Mouse (Mus musculus) hindbrain, embryonic 11.5 days (tissue): ENCODE results near the gene Rest. TPM values are rescaled to one million over a fixed set of nuclear protein-coding genes. Genes with fewer than 3 reads are reported as not detected.
A peak's percentile ranks its signal among the peaks of the same experiment; 100 is the strongest.

Source experiments
- ATAC-seq: fragments of 200-750 bp; cut with Nextera tagmentation; 2 replicates; pipeline ENCODE4 v1.8.0; 2017; ENCODE audit warnings: mild to moderate bottlenecking, moderate TSS enrichment, moderate library complexity; ENCODE audit not compliant: low FRiP score
- DNase-seq: peaks from one replicate; pipeline ENCODE4 v3.0.0-alpha.2; 2015; ENCODE audit warnings: low spot score
- H3K27ac ChIP-seq: fragments of 300-500 bp; sonication (generic); 2 replicates; pipeline ENCODE4 v1.5.1; 2014; ENCODE audit warnings: mild to moderate bottlenecking, low read depth, low read length
- H3K27me3 ChIP-seq: fragments of 300-500 bp; sonication (generic); 2 replicates; pipeline ENCODE4 v1.6.1; 2014; ENCODE audit warnings: mild to moderate bottlenecking, low read length, moderate library complexity, mixed read lengths; ENCODE audit not compliant: control insufficient read depth, insufficient read depth
- H3K36me3 ChIP-seq: fragments of 300-500 bp; sonication (generic); 2 replicates; pipeline ENCODE4 v1.6.1; 2014; ENCODE audit warnings: mild to moderate bottlenecking, low read length, moderate library complexity, mixed read lengths; ENCODE audit not compliant: control insufficient read depth, insufficient read depth
- H3K4me1 ChIP-seq: fragments of 300-500 bp; sonication (generic); replicated peaks from 2 replicates; pipeline ENCODE4 v1.6.1; 2014; ENCODE audit warnings: low read length, mixed read lengths; ENCODE audit not compliant: control insufficient read depth, insufficient read depth
- H3K4me2 ChIP-seq: fragments of 300-500 bp; sonication (generic); replicated peaks from 2 replicates; pipeline ENCODE4 v1.6.1; 2014; ENCODE audit warnings: mild to moderate bottlenecking, low read depth, low read length
- H3K4me3 ChIP-seq: fragments of 300-500 bp; sonication (generic); 2 replicates; pipeline ENCODE4 v1.5.1; 2014; ENCODE audit warnings: low read depth, low read length
- H3K9ac ChIP-seq: fragments of 300-500 bp; sonication (generic); 2 replicates; pipeline ENCODE4 v1.6.1; 2014; ENCODE audit warnings: low read depth, low read length
- H3K9me3 ChIP-seq: fragments of 300-500 bp; sonication (generic); 2 replicates; pipeline ENCODE4 v1.6.1; 2016; ENCODE audit warnings: low read length; ENCODE audit not compliant: control insufficient read depth
- WGBS: fragments of 180-500 bp; shearing (Covaris S2); extraction: QIAGEN DNeasy Blood & Tissue Kit; methylation state at CpG from one replicate; pipeline ENCODE4 v1.1.7; 2014; 5-methylcytosine and 5-hydroxymethylcytosine counted together
- polyA plus RNA-seq: library from polyadenylated mRNA; unstranded; fragments of >200 nt; fragmentation: Nextera tagmentation; extraction: Ambion mirVana; gene quantifications from 2 replicates; pipeline ENCODE4 v1.2.1, GENCODE M21; 2014

Gene Rest
- polyA plus RNA-seq, 1 experiment from 2014 or later = 23.8 TPM

DNA sequence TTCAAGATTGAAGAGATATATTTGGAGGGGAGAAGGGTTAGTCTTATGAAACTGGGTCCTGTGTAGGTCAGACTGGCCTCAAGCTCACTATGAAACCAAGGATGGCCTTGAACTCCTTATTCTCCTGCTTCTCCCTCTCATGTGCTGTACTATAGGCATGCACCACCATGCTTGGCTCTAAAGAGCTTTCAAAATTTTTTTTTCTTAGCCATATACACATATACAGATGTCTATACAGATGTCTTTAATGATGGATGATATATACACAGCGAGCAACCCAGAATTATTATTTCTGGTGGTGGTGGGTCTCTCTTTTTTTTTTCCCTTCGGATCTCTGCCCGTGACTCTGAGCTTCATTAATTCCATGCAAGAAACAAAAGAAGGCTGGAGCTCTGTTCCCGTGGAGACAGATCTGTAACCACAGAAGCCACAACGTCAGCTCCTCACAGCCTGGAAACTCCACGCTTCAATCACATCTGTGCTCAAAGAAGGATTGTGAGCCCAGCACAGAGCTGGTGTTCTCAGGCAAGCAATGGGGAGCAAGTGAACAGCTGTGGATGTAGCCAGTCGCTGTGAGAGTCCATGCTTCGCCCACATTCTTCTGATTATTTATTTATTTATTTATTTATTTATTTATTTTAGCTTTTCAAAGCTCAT is 20.8 kb upstream of the Rest start:
- H3K27me3 ChIP-seq = no peaks in the 10 kb centered on the region
- H3K4me1 ChIP-seq = no peaks in the 10 kb centered on the region
- DNase-seq = peak; percentile 30
- no peak overlapping the region for H3K4me2 ChIP-seq
- H3K36me3 ChIP-seq = no peaks in the 10 kb centered on the region
- no peak overlapping the region for H3K9ac ChIP-seq
- H3K4me3 ChIP-seq = no peak overlapping the region
- H3K27ac ChIP-seq = no peak overlapping the region
- no peaks in the 10 kb centered on the region for H3K9me3 ChIP-seq
- WGBS = 39% methylated on average over 8 of the region's 8 CpGs
- ATAC-seq = peak; percentile 45; the same call in 1 of the 2 replicates

DNA sequence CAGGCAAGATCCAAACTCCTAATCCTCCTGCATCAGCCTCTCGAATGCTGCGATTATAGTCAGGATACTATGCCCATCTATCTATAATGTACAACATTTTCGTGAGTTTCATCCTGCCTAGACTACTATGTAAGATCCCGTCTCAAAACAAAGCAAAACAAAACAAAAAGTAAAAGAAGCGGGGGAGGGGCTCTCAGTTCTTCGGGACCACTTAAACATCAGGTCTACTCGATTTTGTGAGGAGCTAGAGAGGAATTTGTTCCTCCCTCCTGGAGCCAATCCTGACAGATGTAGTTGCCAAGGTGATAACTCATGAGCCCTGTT is 19.9 kb upstream of the Rest start:
- ATAC-seq (peak; percentile 2; the same call in 1 of the 2 replicates), DNase-seq (no peak)
- Histone ChIP-seq H3K9me3 (no peaks in the 10 kb centered on the region), H3K4me2 (0 out of 2 replicates have a peak overlapping the region, but pooled peaks have one; percentile 5), H3K27me3 (no peaks in the 10 kb centered on the region), H3K27ac (no peak overlapping the region), H3K9ac (no peak overlapping the region), H3K36me3 (no peaks in the 10 kb centered on the region), H3K4me1 (no peaks in the 10 kb centered on the region), H3K4me3 (no peak overlapping the region)
- 47% methylated on average over 7 of the region's 7 CpGs for WGBS

DNA sequence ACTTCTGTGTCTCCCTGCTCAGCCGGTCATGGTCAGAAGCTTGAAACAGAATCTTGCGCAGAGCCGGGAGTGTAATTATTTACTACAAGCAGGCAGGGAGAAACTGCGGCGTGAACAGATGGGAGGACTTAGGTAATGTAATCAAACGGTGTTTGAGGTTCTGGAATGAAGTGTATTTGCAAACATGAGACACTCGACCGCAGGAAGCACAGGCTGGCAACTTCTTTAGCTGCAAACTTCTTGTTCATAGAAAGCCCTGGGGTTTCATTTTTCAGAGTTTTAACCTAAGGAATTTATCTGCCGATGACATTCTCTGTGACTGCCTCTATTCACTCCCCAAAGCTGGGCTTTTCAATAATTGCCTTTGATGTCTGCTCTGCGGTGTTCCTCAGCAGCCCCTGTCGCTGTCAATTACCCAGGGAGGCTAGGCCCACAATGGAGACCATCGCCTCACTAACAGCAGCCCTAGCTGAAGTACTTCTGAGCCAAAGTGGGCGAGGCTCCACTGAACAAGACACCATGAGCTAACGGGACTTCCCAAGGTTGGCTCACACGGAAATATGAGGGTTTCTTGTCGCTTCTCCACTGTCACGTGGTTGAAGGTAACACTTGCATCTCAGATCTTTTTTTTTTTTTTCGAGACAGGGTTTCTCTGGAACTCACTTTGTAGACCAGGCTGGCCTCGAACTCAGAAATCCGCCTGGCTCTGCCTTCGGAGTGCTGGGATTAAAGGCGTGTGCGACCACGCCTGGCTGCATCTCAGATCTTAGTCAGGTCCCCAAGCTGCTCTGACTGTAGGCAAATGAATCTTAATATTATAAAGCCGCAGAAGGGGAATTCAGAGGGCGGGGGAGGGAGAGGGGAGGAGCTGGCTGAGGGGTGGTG is 19.3 kb upstream of the Rest start:
- ATAC-seq = peak; percentile 58
- Histone ChIP-seq H3K9me3 (no peaks in the 10 kb centered on the region), H3K4me3 (no peak overlapping the region), H3K4me1 (no peaks in the 10 kb centered on the region), H3K4me2 (0 out of 2 replicates have a peak overlapping the region, but pooled peaks have one; percentile 5), H3K27ac (no peak overlapping the region), H3K36me3 (no peaks in the 10 kb centered on the region), H3K9ac (no peak overlapping the region), H3K27me3 (no peaks in the 10 kb centered on the region)
- 32% methylated on average over 26 of the region's 26 CpGs for WGBS
- peak; percentile 49 for DNase-seq

DNA sequence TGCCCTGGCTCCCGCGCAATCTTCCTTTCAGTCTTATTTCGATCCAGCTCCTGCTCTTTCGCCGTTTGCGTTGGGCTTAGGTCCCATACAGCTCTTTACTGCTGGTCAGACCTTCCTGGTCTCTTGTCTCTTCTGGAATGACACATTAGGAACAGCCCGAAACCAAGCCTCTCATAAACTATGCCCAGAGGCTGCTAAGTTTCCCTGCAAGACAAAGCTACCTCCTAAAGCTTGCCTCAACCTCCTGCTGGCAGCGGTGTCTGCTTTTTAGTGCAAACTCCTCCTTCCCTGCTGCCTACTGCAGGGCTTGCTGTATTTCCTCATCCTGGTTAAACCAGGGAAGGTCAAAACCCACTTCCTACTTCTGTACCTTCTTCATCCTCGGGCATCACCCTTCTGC is 15.2 kb upstream of the Rest start:
- no peak overlapping the region for H3K27ac ChIP-seq
- H3K9me3 ChIP-seq = no peaks in the 10 kb centered on the region
- 71% methylated on average over 9 of the region's 9 CpGs for WGBS
- no peaks in the 10 kb centered on the region for H3K36me3 ChIP-seq
- ATAC-seq (no peak), DNase-seq (no peak)
- no peaks in the 10 kb centered on the region for H3K4me1 ChIP-seq
- H3K4me3 ChIP-seq = no peak overlapping the region
- no peak overlapping the region for H3K9ac ChIP-seq
- H3K4me2 ChIP-seq = no peak overlapping the region
- no peaks in the 10 kb centered on the region for H3K27me3 ChIP-seq

DNA sequence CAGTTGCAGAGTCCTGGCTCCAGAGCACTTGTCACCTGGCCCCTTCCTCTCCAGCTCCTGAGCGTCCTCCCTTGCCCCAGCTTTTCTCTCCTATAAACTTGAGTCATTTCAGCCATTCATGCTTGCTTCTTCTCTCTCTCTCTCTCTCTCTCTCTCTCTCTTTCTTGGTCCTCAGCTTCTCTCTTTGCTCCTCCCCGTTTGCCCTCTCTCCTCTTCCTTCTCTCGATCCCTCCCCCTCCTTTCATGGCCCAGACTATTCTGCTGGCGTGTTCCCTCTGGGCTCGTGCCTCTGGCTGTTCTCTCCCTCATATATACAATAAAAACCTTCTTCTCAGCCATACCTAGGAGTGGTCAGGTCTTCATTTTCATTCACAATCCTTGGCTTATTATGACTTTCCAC is 13.6 kb upstream of the Rest start:
- Histone ChIP-seq H3K36me3 (no peaks in the 10 kb centered on the region), H3K4me3 (no peak overlapping the region), H3K4me1 (no peaks in the 10 kb centered on the region), H3K9me3 (no peaks in the 10 kb centered on the region), H3K27me3 (no peaks in the 10 kb centered on the region), H3K27ac (no peak overlapping the region), H3K9ac (no peak overlapping the region), H3K4me2 (no peak overlapping the region)
- DNase-seq (no peak), ATAC-seq (no peak)
- 46% methylated on average over 5 of the region's 5 CpGs for WGBS

DNA sequence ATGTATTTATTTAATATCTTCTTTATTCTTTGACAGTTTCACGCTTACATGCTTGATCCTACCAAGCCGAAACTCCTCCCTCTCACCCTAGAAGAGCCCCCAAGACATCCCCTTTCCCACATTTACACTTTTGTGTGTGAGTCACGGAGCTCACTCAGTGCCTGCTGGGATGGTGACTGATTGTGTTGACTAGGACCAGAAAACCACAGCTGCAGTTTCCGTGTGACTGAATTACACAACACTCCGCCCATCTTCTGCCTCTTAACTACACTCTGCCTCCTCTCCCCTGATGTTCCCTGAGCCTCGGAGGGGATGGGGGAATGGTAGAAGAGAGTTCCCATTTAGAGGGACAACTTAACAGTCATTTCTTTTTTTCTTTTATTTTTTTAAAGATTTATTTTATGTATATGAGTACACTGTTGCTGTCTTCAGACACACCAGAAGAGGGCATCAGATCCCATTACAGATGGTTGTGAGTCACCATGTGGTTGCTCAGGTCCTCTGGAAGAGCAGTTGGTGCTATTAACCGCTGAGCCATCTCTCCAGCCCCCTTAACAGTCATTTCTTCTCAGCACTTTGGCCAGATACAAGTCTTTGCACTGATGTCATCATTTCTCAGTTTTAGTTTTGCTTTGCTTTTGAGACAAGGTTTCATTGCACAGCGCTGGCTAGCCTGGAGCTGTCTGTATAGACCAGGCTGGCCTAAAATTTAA is 13.0 kb upstream of the Rest start:
- Histone ChIP-seq H3K27me3 (no peaks in the 10 kb centered on the region), H3K4me3 (no peak overlapping the region), H3K9ac (no peak overlapping the region), H3K4me2 (no peak overlapping the region), H3K9me3 (no peaks in the 10 kb centered on the region), H3K4me1 (no peaks in the 10 kb centered on the region), H3K27ac (no peak overlapping the region), H3K36me3 (no peaks in the 10 kb centered on the region)
- DNase-seq (no peak), ATAC-seq (no peak)
- WGBS = 64% methylated on average over 8 of the region's 8 CpGs

DNA sequence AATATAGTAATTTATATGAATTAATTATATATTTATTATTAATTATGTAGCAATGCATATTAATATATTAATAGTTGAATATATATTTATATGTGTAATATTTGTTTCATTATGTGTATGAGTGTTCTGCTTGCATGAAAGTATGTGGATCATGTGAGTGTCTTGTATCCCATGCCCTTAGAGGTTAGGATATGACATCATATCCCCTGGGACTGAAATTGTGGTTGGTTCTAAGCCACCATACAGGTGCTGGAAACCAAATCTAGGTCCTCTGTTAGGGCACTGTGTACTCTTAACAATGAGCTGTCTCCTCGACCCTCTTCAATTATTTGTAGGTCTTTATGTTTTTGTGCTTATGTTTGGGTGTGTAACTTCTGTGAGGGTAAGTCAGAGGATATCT is 12.1 kb upstream of the Rest start:
- Histone ChIP-seq H3K27me3 (no peaks in the 10 kb centered on the region), H3K36me3 (no peaks in the 10 kb centered on the region), H3K9ac (no peak overlapping the region), H3K27ac (no peak overlapping the region), H3K9me3 (no peaks in the 10 kb centered on the region), H3K4me3 (no peak overlapping the region), H3K4me2 (no peak overlapping the region), H3K4me1 (no peaks in the 10 kb centered on the region)
- no peak for DNase-seq
- no peak for ATAC-seq
- WGBS = 92% methylated on average over 1 of the region's 1 CpGs

DNA sequence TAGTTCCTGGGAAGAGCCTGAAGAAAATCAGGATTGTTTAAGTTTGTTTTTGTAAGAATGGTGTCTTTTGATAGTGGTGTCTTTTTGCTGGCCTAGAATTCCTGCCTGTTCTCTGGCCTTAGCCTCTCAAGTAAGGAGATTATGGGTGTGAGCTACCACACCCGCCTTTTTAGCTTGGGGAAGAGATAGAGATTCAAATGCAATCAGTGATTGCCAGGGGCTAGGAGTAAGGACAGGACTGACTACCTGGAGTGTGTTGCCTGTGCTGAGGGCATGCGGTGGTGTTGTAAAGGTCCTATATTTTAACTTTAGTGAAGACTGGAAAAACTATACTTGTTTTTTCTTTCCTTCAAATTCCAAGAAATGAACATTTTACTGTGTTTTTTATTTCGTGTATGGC is 10.9 kb upstream of the Rest start:
- Histone ChIP-seq H3K9me3 (no peaks in the 10 kb centered on the region), H3K27me3 (no peaks in the 10 kb centered on the region), H3K36me3 (no peaks in the 10 kb centered on the region), H3K4me2 (no peak overlapping the region), H3K4me3 (no peak overlapping the region), H3K4me1 (no peaks in the 10 kb centered on the region), H3K27ac (no peak overlapping the region), H3K9ac (no peak overlapping the region)
- WGBS = 68% methylated on average over 3 of the region's 3 CpGs
- ATAC-seq (no peak), DNase-seq (no peak)
